Mouse (Mus musculus): ENCODE measurements around the gene Trim2. TPM values are rescaled to one million over a fixed set of nuclear protein-coding genes. Genes with fewer than 3 reads are reported as not detected.

The Trim2 gene
- polyA plus RNA-seq, 1 experiment = 2.4 TPM

DNA sequence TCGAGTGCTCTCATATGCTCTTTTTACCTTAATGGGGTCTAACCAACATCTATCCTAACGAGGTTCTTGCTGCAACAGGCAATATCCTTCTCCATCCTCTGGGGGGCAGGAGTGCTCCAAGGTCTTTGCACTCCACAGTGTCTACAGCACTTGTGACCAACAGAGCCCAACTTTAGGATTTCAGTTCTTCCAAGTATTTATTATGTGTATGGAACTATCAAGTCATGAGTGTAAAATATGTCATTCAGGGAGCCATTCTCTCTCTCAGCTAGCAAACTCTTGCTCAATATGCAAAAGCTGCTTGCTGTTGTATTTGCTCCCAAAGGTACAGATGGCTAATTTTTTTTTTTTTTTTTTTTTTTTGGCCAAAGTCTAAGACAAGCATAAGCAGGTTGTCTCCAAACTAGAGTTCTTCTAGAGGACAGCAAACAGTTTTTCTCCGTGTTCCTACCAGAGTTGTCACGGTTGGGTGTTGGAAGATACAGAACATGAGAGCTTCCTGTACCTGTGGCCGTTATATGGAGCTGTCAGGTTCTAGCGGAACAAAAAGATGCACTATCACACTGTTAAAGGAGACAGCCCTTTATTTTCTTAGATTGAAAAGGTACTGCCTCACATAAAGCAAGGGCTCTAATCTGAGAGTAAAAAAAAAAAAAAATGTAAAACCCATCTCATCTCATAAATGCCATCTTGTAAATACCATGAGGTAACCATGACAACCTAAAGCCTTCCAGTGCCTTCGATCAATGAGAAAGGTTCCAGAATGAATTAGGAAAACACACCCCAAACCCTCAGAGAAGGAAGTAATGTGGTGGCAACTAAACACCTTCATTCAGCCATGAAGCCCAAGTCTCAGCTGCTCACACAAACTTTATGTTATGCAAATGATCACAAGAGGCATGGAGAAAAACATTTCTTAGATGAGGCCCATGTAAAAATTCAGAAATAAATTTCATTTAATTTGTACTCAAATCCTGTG is 131.1 kb downstream of the Trim2 start:
- Histone ChIP-seq H3K27me3 (ENCODE audit: control insufficient read depth, insufficient read depth, insufficient read length) (no peaks in the 10 kb centered on the region), H3ac (ENCODE audit: control insufficient read depth, insufficient read length, low read depth) (no peak overlapping the region), H3K79me3 (ENCODE audit: low read depth) (no peaks in the 10 kb centered on the region), H3K36me3 (ENCODE audit: control insufficient read depth, insufficient read depth) (no peaks in the 10 kb centered on the region), H3K79me2 (ENCODE audit: control insufficient read depth, insufficient read depth) (no peaks in the 10 kb centered on the region), H3K4me3 (ENCODE audit: insufficient read depth, poor library complexity, severe bottlenecking) (no peak overlapping the region)
- TF ChIP-seq USF1 (IDR thresholded peaks at IDR 0.05; ENCODE audit: low read depth) (no peak), CEBPB (IDR thresholded peaks at IDR 0.05; ENCODE audit: low read depth) (no peak), CTCF (IDR thresholded peaks at IDR 0.05; ENCODE audit: control insufficient read depth, insufficient read depth, insufficient read length) (peak; percentile 41)

DNA sequence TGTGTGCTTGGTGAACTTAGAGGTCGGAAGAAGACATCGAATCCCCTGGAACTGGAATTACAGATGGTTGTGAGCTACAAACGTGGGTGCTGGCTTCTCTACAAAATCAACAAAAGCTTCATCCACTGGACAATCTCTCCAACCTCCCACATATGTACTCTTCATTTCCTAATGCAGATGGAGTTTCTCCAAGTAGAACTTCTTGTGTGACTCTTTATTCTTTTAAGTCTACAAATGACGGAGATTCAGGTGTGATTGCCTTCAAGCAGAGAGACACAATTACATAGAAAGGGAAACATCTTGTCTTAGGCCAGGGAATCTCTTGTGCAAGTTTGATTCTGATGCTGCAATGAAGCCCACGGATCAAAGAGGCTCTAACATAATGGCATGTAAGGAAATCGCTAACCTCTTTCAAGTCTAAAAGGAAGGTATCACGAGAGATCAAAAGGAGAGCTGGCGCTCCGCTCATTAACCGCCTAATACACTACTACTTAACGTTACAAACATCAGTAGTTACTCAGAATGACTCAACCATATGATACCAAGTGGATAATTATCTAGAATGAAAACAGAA is 133.0 kb downstream of the Trim2 start, which contains the start of gene Gm6525:
Gm6525 (plus strand) TSS at position 524 of the 574 bp plus-strand sequence.
- H3K79me2 ChIP-seq (ENCODE audit: control insufficient read depth, insufficient read depth) = no peaks in the 10 kb centered on the region
- H3K36me3 ChIP-seq (ENCODE audit: control insufficient read depth, insufficient read depth) = no peaks in the 10 kb centered on the region
- no peak within 1 kb of the TSS for H3ac ChIP-seq (ENCODE audit: control insufficient read depth, insufficient read length, low read depth)
- H3K79me3 ChIP-seq (ENCODE audit: low read depth) = no peaks in the 10 kb centered on the region
- no peak within 1 kb of the TSS for H3K4me3 ChIP-seq (ENCODE audit: insufficient read depth, poor library complexity, severe bottlenecking)
- no peak for TF ChIP-seq USF1 (IDR thresholded peaks at IDR 0.05; ENCODE audit: low read depth)
- TF ChIP-seq MYOG (IDR thresholded peaks at IDR 0.05; ENCODE audit: control insufficient read depth, extremely low read depth, insufficient read length) = no peak
- no peak for TF ChIP-seq CTCF (IDR thresholded peaks at IDR 0.05; ENCODE audit: control insufficient read depth, insufficient read depth, insufficient read length)
- TF ChIP-seq MYOD1 (IDR thresholded peaks at IDR 0.05; ENCODE audit: control insufficient read depth, insufficient read length, low read depth) = no peak
- TF ChIP-seq CEBPB (IDR thresholded peaks at IDR 0.05; ENCODE audit: low read depth) = no peak
- no peak for TF ChIP-seq FOSL1 (IDR thresholded peaks at IDR 0.05; ENCODE audit: insufficient read depth, low read length, poor library complexity, severe bottlenecking)
- TF ChIP-seq MAX (IDR thresholded peaks at IDR 0.05) = no peak
- no peaks in the 10 kb centered on the region for H3K27me3 ChIP-seq (ENCODE audit: control insufficient read depth, insufficient read depth, insufficient read length)

DNA sequence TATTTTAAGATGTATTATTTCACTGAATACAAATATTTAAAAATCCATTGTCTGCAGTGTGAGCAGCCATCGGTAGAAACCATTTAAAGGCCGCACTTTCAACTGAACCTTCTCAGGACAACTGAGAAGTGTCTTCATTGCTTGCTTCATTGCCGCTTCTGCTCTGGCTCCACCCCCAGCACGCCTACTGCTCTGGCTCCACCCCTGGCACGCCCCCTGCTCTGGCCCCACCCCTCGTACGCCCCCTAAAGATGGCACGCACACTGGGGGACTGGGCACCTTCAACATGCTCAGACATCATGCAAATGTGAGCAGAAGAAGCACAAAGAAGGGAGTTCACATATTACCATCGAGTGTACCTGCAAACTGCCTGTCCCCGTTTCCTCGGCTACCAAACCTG is 134.3 kb downstream of the Trim2 start:
- Histone ChIP-seq H3K79me2 (ENCODE audit: control insufficient read depth, insufficient read depth) (no peaks in the 10 kb centered on the region), H3K27me3 (ENCODE audit: control insufficient read depth, insufficient read depth, insufficient read length) (no peaks in the 10 kb centered on the region), H3K36me3 (ENCODE audit: control insufficient read depth, insufficient read depth) (no peaks in the 10 kb centered on the region), H3K79me3 (ENCODE audit: low read depth) (no peaks in the 10 kb centered on the region), H3ac (ENCODE audit: control insufficient read depth, insufficient read length, low read depth) (no peak overlapping the region), H3K4me3 (ENCODE audit: insufficient read depth, poor library complexity, severe bottlenecking) (no peak overlapping the region)
- TF ChIP-seq USF1 (IDR thresholded peaks at IDR 0.05; ENCODE audit: low read depth) = no peak
- no peak for TF ChIP-seq MAX (IDR thresholded peaks at IDR 0.05)
- no peak for TF ChIP-seq MYOG (IDR thresholded peaks at IDR 0.05; ENCODE audit: control insufficient read depth, extremely low read depth, insufficient read length)
- TF ChIP-seq CTCF (IDR thresholded peaks at IDR 0.05; ENCODE audit: control insufficient read depth, insufficient read depth, insufficient read length) = no peak
- no peak for TF ChIP-seq MYOD1 (IDR thresholded peaks at IDR 0.05; ENCODE audit: control insufficient read depth, insufficient read length, low read depth)
- TF ChIP-seq CEBPB (IDR thresholded peaks at IDR 0.05; ENCODE audit: low read depth) = no peak
- no peak for TF ChIP-seq FOSL1 (IDR thresholded peaks at IDR 0.05; ENCODE audit: insufficient read depth, low read length, poor library complexity, severe bottlenecking)

DNA sequence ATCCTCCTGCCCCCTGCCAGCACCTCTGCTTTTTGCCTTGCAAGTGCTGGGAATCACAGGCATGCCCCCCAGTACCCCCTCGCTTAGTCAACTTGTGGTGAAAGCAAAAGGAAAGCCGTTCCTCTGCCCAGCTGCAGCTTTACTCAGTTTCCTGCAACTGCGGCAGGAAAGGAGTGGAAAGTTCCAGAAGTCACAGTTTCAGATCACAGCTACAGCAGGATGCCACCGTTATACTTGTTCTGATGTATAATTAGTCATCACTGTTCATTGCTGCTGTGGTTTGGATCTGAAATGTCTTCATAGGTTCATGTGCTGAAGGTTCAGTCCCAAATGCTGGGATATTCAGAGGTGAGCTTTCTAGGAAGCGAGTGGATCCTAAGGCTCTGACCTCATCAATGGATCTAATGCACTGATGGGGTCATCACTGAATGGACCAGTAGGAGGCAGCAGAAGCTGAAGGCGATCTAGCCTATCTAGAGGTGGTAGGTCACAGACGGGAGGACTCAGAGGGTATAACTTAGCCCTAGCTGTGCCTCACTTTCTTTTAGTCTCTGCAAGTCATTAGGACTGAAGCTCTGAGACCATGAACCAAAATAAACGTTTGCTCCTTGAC is 137.2 kb downstream of the Trim2 start:
- Histone ChIP-seq H3K4me3 (ENCODE audit: insufficient read depth, poor library complexity, severe bottlenecking) (no peak overlapping the region), H3K79me3 (ENCODE audit: low read depth) (no peaks in the 10 kb centered on the region), H3ac (ENCODE audit: control insufficient read depth, insufficient read length, low read depth) (no peak overlapping the region), H3K36me3 (ENCODE audit: control insufficient read depth, insufficient read depth) (no peaks in the 10 kb centered on the region), H3K27me3 (ENCODE audit: control insufficient read depth, insufficient read depth, insufficient read length) (no peaks in the 10 kb centered on the region), H3K79me2 (ENCODE audit: control insufficient read depth, insufficient read depth) (no peaks in the 10 kb centered on the region)
- TF ChIP-seq MAX (IDR thresholded peaks at IDR 0.05) = no peak
- TF ChIP-seq FOSL1 (IDR thresholded peaks at IDR 0.05; ENCODE audit: insufficient read depth, low read length, poor library complexity, severe bottlenecking) = no peak
- TF ChIP-seq CTCF (IDR thresholded peaks at IDR 0.05; ENCODE audit: control insufficient read depth, insufficient read depth, insufficient read length) = no peak
- no peak for TF ChIP-seq CEBPB (IDR thresholded peaks at IDR 0.05; ENCODE audit: low read depth)
- no peak for TF ChIP-seq MYOG (IDR thresholded peaks at IDR 0.05; ENCODE audit: control insufficient read depth, extremely low read depth, insufficient read length)
- no peak for TF ChIP-seq MYOD1 (IDR thresholded peaks at IDR 0.05; ENCODE audit: control insufficient read depth, insufficient read length, low read depth)
- no peak for TF ChIP-seq USF1 (IDR thresholded peaks at IDR 0.05; ENCODE audit: low read depth)

DNA sequence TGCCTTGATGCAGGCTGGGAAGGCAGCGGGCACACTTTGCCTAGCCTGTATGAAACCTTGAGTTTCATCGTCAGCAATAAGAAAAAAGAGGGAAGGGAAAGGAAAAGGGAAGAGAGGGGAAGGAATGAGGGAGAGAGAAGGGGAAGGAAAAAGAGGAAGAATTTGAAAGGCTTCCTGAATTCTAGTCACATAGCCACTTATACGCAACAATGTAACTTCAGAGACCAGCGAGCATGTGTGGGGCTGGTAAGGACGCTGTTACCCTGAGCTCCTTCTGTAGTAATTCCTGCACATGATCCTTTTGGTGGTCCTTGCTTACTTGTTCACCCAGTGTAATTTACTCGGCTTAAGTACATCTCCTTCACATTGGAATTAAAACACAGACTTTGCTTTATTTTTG is 137.7 kb downstream of the Trim2 start:
- H3K36me3 ChIP-seq (ENCODE audit: control insufficient read depth, insufficient read depth) = no peaks in the 10 kb centered on the region

More for the DNA sequence above, 137.7 kb downstream of the Trim2 start:
- no peaks in the 10 kb centered on the region for H3K27me3 ChIP-seq (ENCODE audit: control insufficient read depth, insufficient read depth, insufficient read length)
- TF ChIP-seq MAX (IDR thresholded peaks at IDR 0.05) (no peak), CTCF (IDR thresholded peaks at IDR 0.05; ENCODE audit: control insufficient read depth, insufficient read depth, insufficient read length) (no peak), MYOD1 (IDR thresholded peaks at IDR 0.05; ENCODE audit: control insufficient read depth, insufficient read length, low read depth) (no peak), CEBPB (IDR thresholded peaks at IDR 0.05; ENCODE audit: low read depth) (no peak), USF1 (IDR thresholded peaks at IDR 0.05; ENCODE audit: low read depth) (no peak), MYOG (IDR thresholded peaks at IDR 0.05; ENCODE audit: control insufficient read depth, extremely low read depth, insufficient read length) (no peak), FOSL1 (IDR thresholded peaks at IDR 0.05; ENCODE audit: insufficient read depth, low read length, poor library complexity, severe bottlenecking) (no peak)
- H3K79me3 ChIP-seq (ENCODE audit: low read depth) = no peaks in the 10 kb centered on the region
- no peak overlapping the region for H3ac ChIP-seq (ENCODE audit: control insufficient read depth, insufficient read length, low read depth)
- no peaks in the 10 kb centered on the region for H3K79me2 ChIP-seq (ENCODE audit: control insufficient read depth, insufficient read depth)
- no peak overlapping the region for H3K4me3 ChIP-seq (ENCODE audit: insufficient read depth, poor library complexity, severe bottlenecking)

Data from C2C12 (cell line).